Mouse (Mus musculus) B cell, adult 67 days (primary cell): Measurements from ENCODE around the gene Aox1. TPM values are rescaled to one million over a fixed set of nuclear protein-coding genes. Genes with fewer than 3 reads are reported as not detected.

Experiments
- total RNA-seq, 2 experiments: library from RNA; stranded (reverse); gene quantifications; 4 replicates each; pipeline ENCODE4 v1.2.4; 2023

Gene Aox1
- not detected for total RNA-seq

GRCm38 (mm10) chr1:58029636-58030117, at the start of gene Aox1:
Gene Aox1, plus strand, starts transcription at chr1:58029931.

GRCm38 (mm10) chr1:57995432-57996132, 34.1 kb upstream of the Aox1 start, which contains the start of gene Sgo2a:
Gene Sgo2a, plus strand, starts transcription at chr1:57995971.

GRCm38 (mm10) chr1:58018856-58019255, 10.9 kb upstream of the Aox1 start, which contains the start of gene Kctd18:
Gene Kctd18, minus strand, starts transcription at chr1:58018956.

GRCm38 (mm10) chr1:58112880-58113279, 83.1 kb downstream of the Aox1 start, which contains the start of gene Aox3:
Gene Aox3, plus strand, starts transcription at chr1:58113130.

Other genes starting within 250 kb of the Aox1 start
- 1 to 10 TPM in 1 of 2 experiments, under 1 TPM in 1; 0.71 to 1.2 TPM for gene Sgo2a, start 34.0 kb upstream of the Aox1 start, total RNA-seq
- 10 to 100 TPM; 41.2 to 50.3 TPM for gene Kctd18, start 11.0 kb upstream of the Aox1 start, total RNA-seq
- not detected for gene Aox3, start 83.2 kb downstream of the Aox1 start, total RNA-seq
- gene Aox4, start 180.5 kb downstream of the Aox1 start, total RNA-seq, result under 1 TPM; 0.24 to 0.49 TPM
- gene Aox2, start 248.4 kb downstream of the Aox1 start, total RNA-seq, result under 1 TPM in 1 of 2 experiments, not detected in 1; 0.09 TPM